Mouse (Mus musculus) adrenal gland, postnatal 0 days (tissue): ENCODE data around the gene Calb2. TPM values are rescaled to one million over a fixed set of nuclear protein-coding genes. Genes with fewer than 3 reads are reported as not detected.

Experiments
- polyA plus RNA-seq: library from polyadenylated mRNA; unstranded; fragments of >200 nt; fragmentation: Nextera tagmentation; extraction: Ambion mirVana; gene quantifications from 2 replicates; pipeline ENCODE4 v1.2.1, GENCODE M21; 2015

Calb2 gene
- polyA plus RNA-seq: 0.11 TPM in 1 of 2 replicates, not detected in the other

GRCm38 (mm10) chr8:110168046-110168445, at the start of gene Calb2:
TSS of gene Calb2 (minus strand) at chr8:110168210.

GRCm38 (mm10) chr8:110215365-110215764, 47.4 kb upstream of the Calb2 start, which contains the start of gene Cmtr2:
TSS of gene Cmtr2 (plus strand) at chr8:110215665.

GRCm38 (mm10) chr8:110102653-110103052, 65.4 kb downstream of the Calb2 start, which contains the start of gene Gm17720:
TSS of gene Gm17720 (minus strand) at chr8:110102753.

DNA sequence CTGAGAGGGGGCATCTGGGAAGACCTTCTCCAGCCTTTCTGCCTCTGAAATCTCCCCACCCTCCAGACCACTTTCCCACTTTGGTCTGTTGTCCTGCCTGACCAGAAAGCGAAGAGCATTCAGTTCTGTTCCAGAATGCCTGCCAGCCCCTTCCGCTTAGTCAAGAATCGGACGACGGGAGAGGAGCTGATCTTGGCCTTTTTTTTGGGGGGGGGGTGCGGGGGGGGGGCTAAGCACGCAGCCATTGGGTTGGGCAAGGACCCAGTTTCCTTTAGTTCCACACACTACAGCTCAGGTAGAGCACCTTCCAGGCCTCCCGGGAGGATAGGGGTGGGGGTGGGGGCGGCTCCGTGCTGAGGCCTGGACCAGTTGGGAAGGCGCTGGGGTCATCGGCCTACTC, 67.1 kb downstream of the Calb2 start, which contains the start of gene Gm21964:
Gene Gm21964 (plus strand): TSS at position 301 of the 400 bp plus-strand sequence.

Other genes with a start within 250 kb of the Calb2 start
- 0.76 and 0.77 TPM in 2 replicates for gene Marveld3, start 206.0 kb downstream of the Calb2 start, polyA plus RNA-seq
- gene Tat, start 177.8 kb downstream of the Calb2 start, polyA plus RNA-seq: 2.7 and 3.5 TPM in 2 replicates
- 2.6 and 3.2 TPM in 2 replicates for gene Chst4, start 128.5 kb downstream of the Calb2 start, polyA plus RNA-seq
- gene Zfp612, start 88.5 kb downstream of the Calb2 start, polyA plus RNA-seq: 3.8 and 5.4 TPM in 2 replicates
- not detected in 2 replicates for gene Gm21964, start 67.0 kb downstream of the Calb2 start, polyA plus RNA-seq
- gene Gm17720, start 65.5 kb downstream of the Calb2 start, polyA plus RNA-seq: not detected in 2 replicates
- 5.3 and 6.3 TPM in 2 replicates for gene Cmtr2, start 47.5 kb upstream of the Calb2 start, polyA plus RNA-seq
- 0.08 TPM in 1 of 2 replicates, not detected in the other for gene Hydin, start 98.8 kb upstream of the Calb2 start, polyA plus RNA-seq